In the genomic region with DNA sequence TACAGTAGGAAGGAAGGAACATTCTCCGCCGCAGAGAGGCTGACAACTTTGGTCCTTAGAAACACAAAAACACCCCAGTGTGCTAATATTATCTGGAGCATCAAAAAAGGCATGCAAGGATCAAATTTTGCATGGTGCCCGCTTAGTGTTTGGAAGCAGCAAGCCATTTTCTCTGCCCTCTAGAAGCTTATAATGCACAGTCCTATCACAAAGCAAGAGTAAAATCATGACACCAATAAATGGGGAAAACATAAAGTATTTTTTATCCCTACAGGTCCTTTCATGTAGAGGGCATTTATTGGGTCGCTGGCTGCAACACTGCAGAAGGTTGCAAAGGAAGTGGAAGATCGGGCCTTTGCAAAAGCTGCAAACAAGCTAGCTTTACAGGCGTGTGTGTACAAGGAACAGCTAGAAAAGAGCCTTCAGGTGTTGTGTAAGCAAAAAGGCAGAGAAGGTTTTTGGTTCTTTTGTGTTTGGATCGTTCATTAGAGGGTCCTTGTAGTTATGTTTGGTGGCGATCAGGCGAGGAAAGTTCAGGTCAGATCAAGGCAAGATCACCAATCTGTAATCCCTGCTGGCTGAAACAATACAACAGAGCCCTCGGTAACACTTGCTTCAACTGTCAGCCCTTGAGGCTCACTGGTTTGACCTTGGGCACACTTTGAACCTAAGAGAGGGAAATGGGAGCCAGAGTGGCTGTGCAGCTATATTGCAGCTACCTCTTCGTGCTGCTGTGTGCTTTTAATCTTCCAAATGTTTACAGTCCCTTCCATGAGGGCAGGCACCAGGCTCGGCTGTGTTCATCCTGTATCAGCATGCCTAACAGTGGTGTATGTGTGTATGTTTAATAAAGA, we compare ENCODE assay signal across 8 mouse cellular contexts. TPM values are rescaled to one million over a fixed set of nuclear protein-coding genes. Genes with fewer than 3 reads are reported as not detected.
DNase-seq lines count a peak whose midpoint lies in the region; ATAC-seq and TF ChIP-seq lines count a peak whose summit lies in the region.

No protein-coding gene starts in this region.

- H3K27me3 ChIP-seq in heart, embryonic 14.5 days (ENCODE audit: control insufficient read depth, insufficient read depth, low read length), result no peaks in the 10 kb centered on the region
- no peaks in the 10 kb centered on the region for H3K27me3 ChIP-seq in forebrain, embryonic 13.5 days
- H3K27me3 ChIP-seq in limb, embryonic 12.5 days, result no peaks in the 10 kb centered on the region

- H3K36me3 ChIP-seq in heart, embryonic 14.5 days (ENCODE audit: control insufficient read depth, insufficient read depth, low read length), result no peaks in the 10 kb centered on the region
- no peaks in the 10 kb centered on the region for H3K36me3 ChIP-seq in forebrain, embryonic 13.5 days (ENCODE audit: poor library complexity, severe bottlenecking)
- H3K36me3 ChIP-seq in limb, embryonic 12.5 days, result no peaks in the 10 kb centered on the region

- no peak for TF ChIP-seq POLR2A in olfactory bulb, adult 2 months (IDR thresholded peaks at IDR 0.05; ENCODE audit: insufficient read depth, low read depth, low read length)

- no peak for DNase-seq in heart, postnatal 4 days
- peak; percentile 63 for DNase-seq in adrenal gland, postnatal 14 days
- DNase-seq in urinary bladder, adult 18-20 months (ENCODE audit: low spot score in 2 of 2), result no peak
- no peak for DNase-seq in gastrocnemius, adult 8-10 months (ENCODE audit: low spot score in 2 of 2)

- no peak for ATAC-seq in heart, embryonic 14.5 days (ENCODE audit: insufficient number of reproducible peaks, insufficient read depth, low FRiP score, low read depth)
- no peak for ATAC-seq in forebrain, embryonic 13.5 days
- ATAC-seq in limb, embryonic 12.5 days (ENCODE audit: insufficient number of reproducible peaks, insufficient read depth, low FRiP score, low TSS enrichment, low read depth), result no peak

- no peaks in the 10 kb centered on the region for H3K9me3 ChIP-seq in heart, embryonic 14.5 days (ENCODE audit: control insufficient read depth, low read length)
- no peaks in the 10 kb centered on the region for H3K9me3 ChIP-seq in forebrain, embryonic 13.5 days (replicated peaks)
- H3K9me3 ChIP-seq in limb, embryonic 12.5 days, result no peaks in the 10 kb centered on the region

- peak overlapping the region; percentile 90 to 95 for H3K4me3 ChIP-seq in heart, embryonic 14.5 days (ENCODE audit: control insufficient read depth in 1 of 2, insufficient read depth in 1 of 2, low read depth in 1 of 2, low read length in 2 of 2)
- H3K4me3 ChIP-seq in forebrain, embryonic 13.5 days, result peak overlapping the region; percentile 89
- peak overlapping the region; percentile 87 for H3K4me3 ChIP-seq in limb, embryonic 12.5 days (replicated peaks)
- H3K4me3 ChIP-seq in olfactory bulb, adult 2 months (ENCODE audit: insufficient read depth, low read depth, low read length), result peak overlapping the region; percentile 80

- H3K4me1 ChIP-seq in heart, embryonic 14.5 days (ENCODE audit: control insufficient read depth in 2 of 2, insufficient read depth in 2 of 2, low read length in 2 of 2), result peaks cover 21 to 33% of the 10 kb centered on the region in 2 experiments
- peaks cover 41% of the 10 kb centered on the region for H3K4me1 ChIP-seq in forebrain, embryonic 13.5 days
- H3K4me1 ChIP-seq in limb, embryonic 12.5 days (replicated peaks), result peaks cover 44% of the 10 kb centered on the region
- peaks cover 9% of the 10 kb centered on the region for H3K4me1 ChIP-seq in olfactory bulb, adult 2 months (ENCODE audit: control insufficient read depth, insufficient read depth, low read length)

- peak overlapping the region; percentile 80 to 99 for H3K27ac ChIP-seq in heart, embryonic 14.5 days (replicated peaks in 1 of 2; ENCODE audit: control insufficient read depth in 1 of 2, insufficient read depth in 1 of 2, low read depth in 2 of 2, low read length in 2 of 2)
- H3K27ac ChIP-seq in forebrain, embryonic 13.5 days, result peak overlapping the region; percentile 97
- peak overlapping the region; percentile 98 for H3K27ac ChIP-seq in limb, embryonic 12.5 days
- H3K27ac ChIP-seq in olfactory bulb, adult 2 months (ENCODE audit: insufficient read depth, low read depth, low read length), result peak overlapping the region; percentile 95

- WGBS in heart, embryonic 14.5 days, result 6% methylated on average over 12 of the region's 12 CpGs
- 5% methylated on average over 12 of the region's 12 CpGs for WGBS in forebrain, embryonic 13.5 days
- 8% methylated on average over 12 of the region's 12 CpGs for WGBS in limb, embryonic 12.5 days
- 3% methylated on average over 12 of the region's 12 CpGs for WGBS in olfactory bulb, adult 2 months

- TF ChIP-seq CTCF in olfactory bulb, adult 2 months (IDR thresholded peaks at IDR 0.05; ENCODE audit: insufficient read depth, low read depth, low read length), result no peak

- peak overlapping the region; percentile 96 for H3K9ac ChIP-seq in heart, embryonic 14.5 days (ENCODE audit: low read length)
- peak overlapping the region; percentile 95 for H3K9ac ChIP-seq in forebrain, embryonic 13.5 days
- H3K9ac ChIP-seq in limb, embryonic 12.5 days (replicated peaks), result peak overlapping the region; percentile 90

- peak overlapping the region; percentile 75 for H3K4me2 ChIP-seq in heart, embryonic 14.5 days (ENCODE audit: low read length)
- peak overlapping the region; percentile 74 for H3K4me2 ChIP-seq in forebrain, embryonic 13.5 days
- peak overlapping the region; percentile 65 for H3K4me2 ChIP-seq in limb, embryonic 12.5 days

RNA-seq across cellular contexts. Expression of gene Upp2, which starts 1.0 kb away (rescaled TPM):
- polyA plus RNA-seq in heart, embryonic 14.5 days (2014; fragmentation: Nextera tagmentation; extraction: Ambion mirVana), result 6.1 and 7.5 TPM in 2 replicates
- 1 to 10 TPM; 1.6 to 2.8 TPM for total RNA-seq in heart, postnatal 4 days (2021)
- total RNA-seq in adrenal gland, postnatal 14 days (2021), result 9.5 and 52.8 TPM in 2 replicates
- 9.0 and 9.3 TPM in 2 replicates for polyA plus RNA-seq in forebrain, embryonic 13.5 days (2015; fragmentation: Nextera tagmentation; extraction: Ambion mirVana)
- 10.4 and 12.9 TPM in 2 replicates for polyA plus RNA-seq in limb, embryonic 12.5 days (2016; fragmentation: Nextera tagmentation; extraction: Ambion mirVana)
- polyA plus RNA-seq in olfactory bulb, adult 2 months (2012; ENCODE audit: insufficient read depth, insufficient read length, low replicate concordance, missing spikeins), result not detected in 2 replicates
- 1 to 10 TPM; 1.5 to 2.8 (median 2.2) TPM for total RNA-seq in gastrocnemius, adult 8-10 months (2022)

RNA-seq across cellular contexts. Expression of gene Acvr1, which starts 1.1 kb away (rescaled TPM):
- 12.5 and 12.6 TPM in 2 replicates for polyA plus RNA-seq in heart, embryonic 14.5 days (2014; fragmentation: Nextera tagmentation; extraction: Ambion mirVana)
- 10 to 100 TPM; 35.3 to 36.0 TPM for total RNA-seq in heart, postnatal 4 days (2021)
- 45.0 and 50.3 TPM in 2 replicates for total RNA-seq in adrenal gland, postnatal 14 days (2021)
- 4.5 and 4.6 TPM in 2 replicates for polyA plus RNA-seq in forebrain, embryonic 13.5 days (2015; fragmentation: Nextera tagmentation; extraction: Ambion mirVana)
- polyA plus RNA-seq in limb, embryonic 12.5 days (2016; fragmentation: Nextera tagmentation; extraction: Ambion mirVana), result 5.8 and 6.1 TPM in 2 replicates
- polyA plus RNA-seq in olfactory bulb, adult 2 months (2012; ENCODE audit: insufficient read depth, insufficient read length, low replicate concordance, missing spikeins), result not detected in 2 replicates
- 10 to 100 TPM; 15.6 to 29.8 (median 19.0) TPM for total RNA-seq in gastrocnemius, adult 8-10 months (2022)
